Mouse (Mus musculus) thymus, adult 18-20 months (tissue): Measurements from ENCODE around the gene Atg2b.

Experiments
- DNase-seq, 2 experiments: peaks; one replicate each; pipeline ENCODE4 v3.0.0; 2022; ENCODE audit warnings: mixed read lengths in 2 of 2

Gene Atg2b

DNA sequence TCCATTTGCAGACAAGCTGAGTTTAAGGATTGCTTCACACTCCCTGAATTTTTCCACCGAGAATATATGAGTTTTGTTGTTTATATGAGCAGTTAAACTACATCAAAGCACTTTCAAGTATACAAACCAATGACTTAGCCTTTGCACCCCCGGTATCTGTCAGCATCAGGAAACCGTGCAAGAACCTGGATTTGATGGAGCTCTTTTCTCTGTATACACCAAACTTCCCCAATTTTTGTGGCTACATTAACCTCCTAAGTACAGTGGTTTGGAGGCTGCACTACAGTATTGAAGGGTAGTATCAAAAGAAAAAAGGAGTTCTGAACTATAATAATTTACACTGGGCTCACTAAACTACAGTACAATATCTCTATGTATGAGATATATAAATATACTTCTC is 6.2 kb downstream of the Atg2b start:
- no peak for DNase-seq

- no peak for DNase-seq
These were observed 6.8 kb downstream of the Atg2b start for GRCm38 (mm10) chr12:105678211-105678610.

DNA sequence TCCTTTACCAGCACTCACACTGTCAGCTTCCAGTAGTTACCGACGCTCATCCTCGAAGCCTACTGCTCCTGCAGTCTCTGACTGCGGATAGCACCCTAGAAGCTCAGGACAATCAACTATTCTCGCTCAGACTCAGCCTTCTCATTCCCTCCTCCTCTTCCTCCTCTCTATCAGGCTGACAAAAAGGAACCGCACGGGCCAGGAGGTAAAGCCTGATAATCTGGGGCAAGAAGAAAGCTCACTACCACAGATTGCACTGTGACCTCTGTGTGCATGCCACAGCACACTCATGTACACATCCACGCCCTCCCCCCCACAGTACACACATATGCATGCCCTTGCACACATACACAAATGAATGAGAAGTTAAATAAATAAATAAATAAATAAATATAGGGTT is 8.7 kb downstream of the Atg2b start:
- no peak for DNase-seq

DNA sequence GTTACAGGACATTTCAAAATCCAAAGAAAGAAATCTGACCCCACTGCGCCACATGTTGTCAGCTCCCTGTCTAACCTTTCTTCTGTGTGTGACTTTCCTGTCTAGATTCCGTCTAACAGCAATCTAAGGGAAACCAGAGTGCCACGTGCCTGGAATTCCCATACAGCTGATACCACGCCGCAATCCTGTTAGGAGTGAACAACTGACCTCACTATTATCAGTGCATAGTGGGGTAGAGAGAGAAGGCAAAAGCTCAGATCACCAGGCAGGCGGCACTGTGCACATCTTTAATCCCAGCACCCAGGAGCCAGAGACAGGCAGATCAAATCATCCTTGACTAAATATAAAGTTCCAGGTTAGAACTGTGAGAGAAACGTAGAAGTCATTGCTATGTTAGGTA is 29.2 kb downstream of the Atg2b start:
- no peak for DNase-seq

GRCm38 (mm10) chr12:105642770-105643321 is 42.2 kb downstream of the Atg2b start:
- no peak for DNase-seq

- no peak for DNase-seq
These were observed 47.5 kb downstream of the Atg2b start for GRCm38 (mm10) chr12:105637554-105637953.

DNA sequence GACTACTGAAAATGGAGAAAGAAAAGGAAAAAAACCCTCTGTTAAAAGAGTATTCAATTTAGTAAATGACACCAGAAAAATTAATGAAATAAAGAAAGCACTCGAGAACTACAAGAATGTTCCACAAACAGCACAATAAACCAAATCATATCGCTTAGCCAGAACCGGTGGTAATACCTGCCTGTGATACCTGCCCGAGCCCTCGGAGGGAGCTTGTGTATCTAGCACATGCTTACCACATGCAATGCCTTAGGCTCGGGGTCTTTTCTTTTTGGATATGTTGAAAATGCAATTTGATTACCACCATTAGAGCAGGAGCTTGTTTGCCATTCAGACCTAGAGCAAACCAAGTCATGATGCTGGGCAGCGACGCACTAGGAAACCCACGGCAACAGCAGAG is 48.5 kb downstream of the Atg2b start:
- no peak for DNase-seq

DNA sequence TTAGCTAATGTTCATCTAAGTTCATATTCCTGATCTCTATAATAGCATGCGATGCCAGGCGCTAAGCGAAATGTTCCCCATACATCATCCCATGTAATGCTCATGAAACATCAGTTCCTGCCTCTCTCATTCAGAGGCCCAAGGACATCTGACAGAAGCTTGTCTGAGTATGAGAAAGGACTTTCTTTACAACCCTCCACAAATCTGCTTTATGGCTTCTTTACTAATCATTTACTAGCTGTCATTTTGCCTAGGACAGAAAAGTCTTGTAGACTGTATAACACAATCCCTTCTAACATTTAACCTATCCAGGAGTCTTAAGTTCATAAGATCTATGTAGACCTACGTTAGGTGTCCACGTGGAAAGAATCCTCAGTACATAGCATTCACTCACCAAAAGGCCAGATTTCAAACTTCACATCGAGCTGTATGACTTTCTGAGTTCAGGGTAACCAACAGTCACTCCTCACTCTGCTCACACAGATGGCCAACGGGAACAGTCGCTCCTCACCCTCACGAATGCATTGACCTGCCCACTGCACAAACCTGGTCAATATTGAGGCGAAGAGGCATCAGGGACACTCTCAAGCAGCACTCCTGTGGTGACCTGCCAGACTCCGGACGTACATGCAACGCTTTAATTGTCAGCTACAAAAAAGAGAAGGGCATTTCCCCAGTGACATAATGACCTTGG is 50.5 kb downstream of the Atg2b start:
- DNase-seq = no peak

DNA sequence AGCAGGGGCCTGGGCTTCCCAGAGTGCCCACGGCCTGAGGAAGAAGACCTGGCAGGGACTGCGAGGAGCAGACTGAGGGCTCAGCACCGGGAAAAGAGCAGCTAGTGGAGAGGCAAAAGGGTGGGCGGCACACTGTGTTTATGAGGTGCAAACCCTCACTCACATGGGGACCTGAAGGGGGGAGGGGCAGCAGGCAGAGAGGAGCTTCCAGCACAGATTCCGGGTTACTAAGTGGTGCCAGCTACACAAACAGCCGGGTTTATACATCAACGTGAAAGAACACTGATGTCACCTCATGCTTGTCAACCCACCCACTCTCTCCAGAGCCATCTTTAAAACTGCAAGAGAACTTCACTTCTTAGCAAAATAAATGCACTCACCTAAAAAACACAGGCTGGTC is 59.2 kb downstream of the Atg2b start:
- no peak for DNase-seq

- no peak for DNase-seq
These were observed 62.0 kb downstream of the Atg2b start for GRCm38 (mm10) chr12:105622981-105623539.

DNA sequence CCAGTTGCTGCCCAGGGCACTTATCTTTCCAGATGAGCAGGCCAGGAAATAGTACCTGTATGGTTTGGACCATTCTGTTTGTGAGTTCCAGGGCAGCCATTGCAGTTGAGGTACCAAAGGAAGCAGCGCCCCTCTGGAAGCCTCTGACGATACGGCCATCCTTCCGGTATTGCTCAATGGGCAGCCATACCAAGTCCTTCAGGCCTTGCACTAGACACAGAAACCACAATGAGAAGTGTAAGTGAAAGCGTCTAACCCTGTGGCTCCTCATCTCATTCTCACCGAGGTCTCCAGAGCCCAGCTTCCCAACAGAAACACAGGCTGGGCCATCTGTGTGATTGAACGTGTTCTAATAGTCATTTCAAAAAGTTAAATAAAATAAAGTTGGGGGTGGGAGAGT is 63.0 kb downstream of the Atg2b start:
- DNase-seq = no peak

GRCm38 (mm10) chr12:105613559-105613958 is 71.5 kb downstream of the Atg2b start:
- DNase-seq = no peak

DNA sequence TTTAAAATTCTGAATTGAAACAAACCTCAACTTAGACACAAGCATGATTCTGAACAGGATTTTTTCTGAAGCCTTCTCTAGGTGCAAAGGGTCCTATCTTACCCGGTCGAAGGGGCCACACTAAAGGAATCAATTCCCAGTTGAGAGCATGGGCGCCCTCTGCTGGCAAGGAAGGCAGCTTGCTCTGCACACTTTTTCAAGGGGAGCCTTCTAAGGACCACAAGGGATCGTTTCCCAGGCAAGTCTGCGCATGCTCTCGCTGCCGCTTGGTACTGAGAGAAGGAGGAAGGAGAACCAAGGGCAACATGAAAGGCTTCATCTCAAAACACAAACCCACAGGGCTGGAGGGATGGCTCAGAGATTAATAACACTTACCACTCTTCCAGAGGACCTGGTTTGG is 73.3 kb downstream of the Atg2b start:
- no peak for DNase-seq

DNA sequence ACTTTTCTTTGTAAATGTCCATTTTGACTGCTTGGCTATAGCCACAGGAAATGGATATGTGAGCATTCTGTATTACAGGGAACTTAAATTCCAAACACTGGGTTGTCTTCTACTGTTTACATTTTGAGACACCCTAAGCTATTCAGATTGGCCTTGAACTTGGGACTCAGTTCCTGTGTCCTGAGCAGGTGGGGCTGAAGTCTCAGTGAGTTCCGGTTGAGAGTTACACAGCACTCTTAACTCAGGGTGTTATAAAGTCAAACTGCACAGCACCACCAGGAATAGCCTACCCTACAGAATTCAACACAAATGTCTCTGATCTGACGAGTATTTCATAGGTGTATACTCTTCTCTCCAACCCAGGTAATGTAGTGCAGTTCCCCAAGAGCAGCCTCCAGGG is 74.0 kb downstream of the Atg2b start:
- no peak for DNase-seq

DNA sequence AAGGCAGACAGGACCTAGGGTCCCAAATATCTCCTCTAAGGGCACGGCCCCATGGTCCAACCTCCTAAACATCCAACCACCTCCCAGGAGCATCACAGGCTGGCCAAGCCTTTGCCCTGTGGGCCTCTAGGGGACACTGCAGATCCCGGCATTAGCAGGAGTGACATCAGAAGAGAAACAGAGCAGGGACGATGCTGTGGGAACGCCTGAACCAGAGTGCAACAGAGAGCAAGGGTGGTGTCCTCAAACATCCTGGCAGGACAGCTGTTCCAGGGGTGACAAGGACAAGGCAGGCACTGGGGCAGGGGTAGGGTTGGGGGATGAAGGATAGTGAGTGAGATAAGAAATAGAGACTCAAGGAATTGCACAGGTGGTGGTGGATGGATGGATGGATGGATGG is 78.1 kb downstream of the Atg2b start:
- no peak for DNase-seq

DNA sequence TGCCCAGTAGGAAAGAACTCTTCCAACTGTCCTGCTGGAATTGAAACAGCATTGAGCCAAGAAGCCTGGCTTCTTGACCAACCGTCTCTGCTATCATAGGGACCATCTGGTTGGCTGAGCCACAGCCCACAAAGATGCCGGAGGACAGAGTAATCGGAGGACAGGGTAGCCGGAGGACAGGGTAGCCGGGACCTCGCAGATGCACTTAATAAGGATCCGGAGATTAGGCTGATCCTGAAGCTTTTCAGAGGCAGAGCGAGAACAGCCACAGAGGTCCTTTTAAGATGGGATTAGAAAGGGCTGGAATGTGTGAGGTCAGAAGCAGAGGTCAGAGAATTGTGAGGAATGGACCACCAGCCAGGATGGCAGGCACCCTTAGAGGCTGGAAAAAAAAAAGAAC is 79.8 kb downstream of the Atg2b start:
- DNase-seq = no peak

GRCm38 (mm10) chr12:105603904-105604303 is 81.1 kb downstream of the Atg2b start:
- no peak for DNase-seq

DNA sequence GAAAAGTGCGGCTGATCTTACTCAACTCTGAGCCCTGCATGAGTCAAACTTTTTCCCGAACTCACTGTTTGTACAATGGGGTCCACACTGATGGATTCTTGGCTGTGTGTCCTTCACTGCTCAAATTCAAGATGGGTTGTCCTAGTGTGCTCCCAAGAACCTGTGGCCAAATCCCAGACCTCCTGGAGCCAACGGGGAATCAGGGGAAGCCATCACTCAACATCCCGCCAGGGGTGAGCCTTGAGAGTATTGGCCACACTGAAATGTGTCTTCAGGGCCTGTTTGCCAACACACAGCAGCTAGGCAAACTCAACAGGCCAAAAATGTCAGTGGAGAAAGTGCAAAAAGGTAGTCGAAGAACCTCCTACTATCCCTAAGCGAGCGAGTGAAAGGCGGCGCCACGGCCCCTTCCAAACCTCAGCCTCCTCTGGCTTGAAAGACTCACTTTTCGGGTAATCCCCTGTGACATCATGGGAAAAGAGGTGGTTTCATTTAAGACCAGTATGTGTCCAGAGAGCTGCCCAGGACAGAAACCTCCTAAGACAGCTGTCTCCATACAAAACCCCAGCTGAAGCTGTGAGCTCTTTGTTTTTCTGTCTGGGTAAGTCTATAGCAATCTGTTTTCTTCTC is 82.3 kb downstream of the Atg2b start, which contains the start of gene Bdkrb1:
Bdkrb1 (plus strand) TSS at position 505 of the 630 bp plus-strand sequence.
- no peak for DNase-seq

- no peak for DNase-seq
These were observed 83.4 kb downstream of the Atg2b start for GRCm38 (mm10) chr12:105601586-105601985.

- DNase-seq = no peak
These were observed 85.9 kb downstream of the Atg2b start for GRCm38 (mm10) chr12:105599098-105599497.

DNA sequence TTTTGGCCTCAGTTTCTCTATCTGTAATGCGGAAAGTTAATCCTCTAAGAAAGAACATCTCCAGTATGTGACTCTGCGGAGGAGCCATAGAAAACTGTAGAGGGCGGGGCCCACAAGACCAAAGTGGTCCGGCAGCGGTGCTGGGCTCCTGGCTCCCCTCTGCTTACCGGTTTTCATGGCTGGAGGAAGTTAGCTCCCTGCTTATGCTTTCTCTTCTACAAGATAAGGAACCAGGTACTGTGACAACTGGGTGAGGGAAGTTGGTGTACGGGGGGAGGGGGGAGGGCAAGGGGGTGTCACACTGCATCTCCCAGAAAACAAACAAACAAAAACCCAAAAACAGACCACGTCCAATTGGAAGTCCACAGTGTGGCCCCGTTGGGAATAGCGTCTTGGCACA is 86.5 kb downstream of the Atg2b start:
- DNase-seq = no peak

- DNase-seq = no peak
These were observed 87.9 kb downstream of the Atg2b start for GRCm38 (mm10) chr12:105597135-105597534.

- DNase-seq = no peak
These were observed 91.5 kb downstream of the Atg2b start for GRCm38 (mm10) chr12:105593471-105593870.

DNA sequence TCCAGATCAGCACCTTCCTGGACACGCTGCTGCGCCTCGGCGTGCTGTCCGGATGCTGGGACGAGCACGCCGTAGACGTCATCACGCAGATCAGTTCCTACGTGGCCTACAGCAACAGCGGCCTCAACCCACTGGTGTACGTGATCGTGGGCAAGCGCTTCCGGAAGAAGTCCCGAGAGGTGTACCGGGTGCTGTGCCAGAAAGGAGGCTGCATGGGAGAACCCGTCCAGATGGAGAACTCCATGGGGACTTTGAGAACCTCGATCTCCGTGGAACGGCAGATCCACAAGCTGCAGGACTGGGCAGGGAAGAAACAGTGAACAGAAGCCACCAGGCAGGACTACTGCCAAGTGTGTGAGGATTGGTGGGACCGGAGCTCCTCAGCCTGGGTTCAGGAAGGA is 92.7 kb downstream of the Atg2b start:
- no peak for DNase-seq
